Mouse (Mus musculus): ENCODE data around the gene Apba2.

- no peak for TF ChIP-seq POLR2A (IDR thresholded peaks at IDR 0.05; ENCODE audit: extremely low read depth, insufficient read depth, low read length)
- no peak for TF ChIP-seq CTCF (IDR thresholded peaks at IDR 0.05; ENCODE audit: extremely low read depth, insufficient read depth, low read length)
Measured at GRCm38 (mm10) chr7:64569676-64570075, 68.2 kb downstream of the Apba2 start.
